Mouse (Mus musculus): Measurements from ENCODE around the gene Mta3. TPM values are rescaled to one million over a fixed set of nuclear protein-coding genes. Genes with fewer than 3 reads are reported as not detected.

Gene Mta3
- polyA plus RNA-seq, 1 experiment: 40.1 TPM

GRCm38 (mm10) chr17:83677370-83677769, 28.6 kb upstream of the Mta3 start:
- H3K27ac ChIP-seq (ENCODE audit: insufficient read depth, low read depth, low read length): no peak overlapping the region
- no peak for TF ChIP-seq CTCF (IDR thresholded peaks at IDR 0.05; ENCODE audit: extremely low read depth, insufficient read length, insufficient replicate concordance, low read depth, low read length)
- no peak for TF ChIP-seq POLR2A (IDR thresholded peaks at IDR 0.05; ENCODE audit: low read depth, low read length)
- WGBS: 87% methylated on average over 1 of the region's 1 CpGs

DNA sequence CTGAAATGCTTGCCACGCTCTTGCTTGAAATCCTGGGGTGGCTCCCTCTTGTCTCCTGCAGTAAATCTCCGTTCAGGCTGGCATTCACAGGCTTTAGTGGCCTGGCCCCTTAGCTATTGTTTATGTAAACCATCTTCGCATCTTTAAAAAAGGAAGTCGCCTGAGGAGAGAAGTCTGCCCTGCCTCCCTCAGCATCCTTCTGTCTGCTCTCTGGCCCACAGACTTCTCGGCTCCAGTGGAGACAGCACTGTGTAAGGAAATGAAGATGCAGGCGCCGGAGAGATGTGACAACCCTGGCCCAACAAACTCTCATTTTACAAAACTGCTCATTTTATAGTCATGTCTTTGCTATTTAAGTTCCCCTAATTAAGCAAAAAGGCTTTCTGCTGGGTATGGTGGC, 24.0 kb upstream of the Mta3 start:
- WGBS: 72% methylated on average over 7 of the region's 7 CpGs
- H3K27me3 ChIP-seq (ENCODE audit: control insufficient read depth, insufficient read depth, low read length): no peaks in the 10 kb centered on the region
- no peaks in the 10 kb centered on the region for H3K36me3 ChIP-seq (ENCODE audit: control insufficient read depth, insufficient read depth, low read length)
- H3K4me3 ChIP-seq (ENCODE audit: low read depth, low read length): no peak overlapping the region
- TF ChIP-seq POLR2A (IDR thresholded peaks at IDR 0.05; ENCODE audit: low read depth, low read length) (no peak), CTCF (IDR thresholded peaks at IDR 0.05; ENCODE audit: extremely low read depth, insufficient read length, insufficient replicate concordance, low read depth, low read length) (no peak)
- H3K4me1 ChIP-seq (ENCODE audit: control insufficient read depth, insufficient read depth, insufficient read length, low read length): no peaks in the 10 kb centered on the region
- no peak overlapping the region for H3K27ac ChIP-seq (ENCODE audit: insufficient read depth, low read depth, low read length)

More at GRCm38 (mm10) chr17:83677370-83677769, 28.6 kb upstream of the Mta3 start:
- Histone ChIP-seq H3K4me3 (ENCODE audit: low read depth, low read length) (no peak overlapping the region), H3K4me1 (ENCODE audit: control insufficient read depth, insufficient read depth, insufficient read length, low read length) (no peaks in the 10 kb centered on the region), H3K27me3 (ENCODE audit: control insufficient read depth, insufficient read depth, low read length) (no peaks in the 10 kb centered on the region), H3K36me3 (ENCODE audit: control insufficient read depth, insufficient read depth, low read length) (no peaks in the 10 kb centered on the region)

DNA sequence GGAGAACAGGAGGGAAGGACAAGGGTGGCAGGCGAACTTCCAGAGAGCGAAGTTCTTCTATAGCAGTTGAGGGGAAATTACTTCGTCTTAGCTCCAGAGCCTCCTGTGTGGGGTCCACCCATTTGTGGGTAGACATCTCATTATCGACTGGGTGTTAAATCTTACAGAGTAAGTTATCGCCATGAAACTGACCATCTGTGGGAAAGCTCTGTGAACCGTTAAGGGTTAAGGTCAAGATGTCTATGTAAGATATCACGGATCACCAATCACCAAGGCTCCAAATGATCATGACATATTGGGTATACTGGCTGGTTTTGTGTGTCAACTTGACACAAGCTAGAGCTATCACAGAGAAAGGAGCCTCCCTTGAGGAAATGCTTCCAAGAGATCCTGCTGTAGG, 21.5 kb upstream of the Mta3 start:
- Histone ChIP-seq H3K36me3 (ENCODE audit: control insufficient read depth, insufficient read depth, low read length) (no peaks in the 10 kb centered on the region), H3K4me1 (ENCODE audit: control insufficient read depth, insufficient read depth, insufficient read length, low read length) (no peaks in the 10 kb centered on the region), H3K27me3 (ENCODE audit: control insufficient read depth, insufficient read depth, low read length) (no peaks in the 10 kb centered on the region), H3K4me3 (ENCODE audit: low read depth, low read length) (no peak overlapping the region), H3K27ac (ENCODE audit: insufficient read depth, low read depth, low read length) (no peak overlapping the region)
- no peak for TF ChIP-seq CTCF (IDR thresholded peaks at IDR 0.05; ENCODE audit: extremely low read depth, insufficient read length, insufficient replicate concordance, low read depth, low read length)
- TF ChIP-seq POLR2A (IDR thresholded peaks at IDR 0.05; ENCODE audit: low read depth, low read length): no peak
- WGBS: 93% methylated on average over 7 of the region's 7 CpGs

GRCm38 (mm10) chr17:83690418-83690817, 15.5 kb upstream of the Mta3 start:
- Histone ChIP-seq H3K27me3 (ENCODE audit: control insufficient read depth, insufficient read depth, low read length) (no peaks in the 10 kb centered on the region), H3K27ac (ENCODE audit: insufficient read depth, low read depth, low read length) (no peak overlapping the region), H3K4me3 (ENCODE audit: low read depth, low read length) (no peak overlapping the region), H3K36me3 (ENCODE audit: control insufficient read depth, insufficient read depth, low read length) (no peaks in the 10 kb centered on the region), H3K4me1 (ENCODE audit: control insufficient read depth, insufficient read depth, insufficient read length, low read length) (no peaks in the 10 kb centered on the region)
- TF ChIP-seq CTCF (IDR thresholded peaks at IDR 0.05; ENCODE audit: extremely low read depth, insufficient read length, insufficient replicate concordance, low read depth, low read length) (no peak), POLR2A (IDR thresholded peaks at IDR 0.05; ENCODE audit: low read depth, low read length) (no peak)
- 75% methylated on average over 2 of the region's 2 CpGs for WGBS

- Histone ChIP-seq H3K27ac (ENCODE audit: insufficient read depth, low read depth, low read length) (no peak overlapping the region), H3K36me3 (ENCODE audit: control insufficient read depth, insufficient read depth, low read length) (no peaks in the 10 kb centered on the region), H3K27me3 (ENCODE audit: control insufficient read depth, insufficient read depth, low read length) (no peaks in the 10 kb centered on the region), H3K4me3 (ENCODE audit: low read depth, low read length) (no peak overlapping the region), H3K4me1 (ENCODE audit: control insufficient read depth, insufficient read depth, insufficient read length, low read length) (no peaks in the 10 kb centered on the region)
- TF ChIP-seq CTCF (IDR thresholded peaks at IDR 0.05; ENCODE audit: extremely low read depth, insufficient read length, insufficient replicate concordance, low read depth, low read length): no peak
- TF ChIP-seq POLR2A (IDR thresholded peaks at IDR 0.05; ENCODE audit: low read depth, low read length): no peak
- WGBS: 70% methylated on average over 4 of the region's 4 CpGs
Measured at GRCm38 (mm10) chr17:83691379-83691778, 14.6 kb upstream of the Mta3 start.

DNA sequence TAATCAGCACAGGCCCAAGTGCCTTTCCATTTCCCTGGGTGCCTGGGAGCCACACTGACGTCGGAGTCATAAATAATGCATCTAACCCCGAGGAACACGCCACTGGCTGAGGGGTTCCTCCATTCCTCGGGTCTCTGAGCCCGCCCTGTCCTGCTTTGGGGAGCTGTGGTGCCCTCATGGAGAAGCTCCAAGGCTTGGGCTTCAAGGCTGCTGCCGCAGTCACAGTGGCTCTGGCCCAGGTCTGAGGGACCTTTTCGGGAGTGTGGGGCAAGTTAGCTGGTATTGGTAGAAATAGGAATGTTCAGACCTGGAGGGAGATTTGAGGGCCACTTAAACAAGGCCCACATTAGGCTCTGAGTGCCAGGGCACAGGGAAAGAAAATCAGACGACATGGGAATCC, 12.0 kb upstream of the Mta3 start:
- Histone ChIP-seq H3K27ac (ENCODE audit: insufficient read depth, low read depth, low read length) (no peak overlapping the region), H3K4me1 (ENCODE audit: control insufficient read depth, insufficient read depth, insufficient read length, low read length) (peaks cover under 1% of the 10 kb centered on the region; the same call in 1 of the 2 replicates), H3K4me3 (ENCODE audit: low read depth, low read length) (no peak overlapping the region), H3K27me3 (ENCODE audit: control insufficient read depth, insufficient read depth, low read length) (no peaks in the 10 kb centered on the region), H3K36me3 (ENCODE audit: control insufficient read depth, insufficient read depth, low read length) (no peaks in the 10 kb centered on the region)
- 70% methylated on average over 9 of the region's 9 CpGs for WGBS
- TF ChIP-seq CTCF (IDR thresholded peaks at IDR 0.05; ENCODE audit: extremely low read depth, insufficient read length, insufficient replicate concordance, low read depth, low read length) (no peak), POLR2A (IDR thresholded peaks at IDR 0.05; ENCODE audit: low read depth, low read length) (no peak)

- no peaks in the 10 kb centered on the region for H3K36me3 ChIP-seq (ENCODE audit: control insufficient read depth, insufficient read depth, low read length)
- peaks cover 11% of the 10 kb centered on the region; the same call in 1 of the 2 replicates for H3K4me1 ChIP-seq (ENCODE audit: control insufficient read depth, insufficient read depth, insufficient read length, low read length)
- H3K4me3 ChIP-seq (ENCODE audit: low read depth, low read length): no peak overlapping the region
- H3K27me3 ChIP-seq (ENCODE audit: control insufficient read depth, insufficient read depth, low read length): no peaks in the 10 kb centered on the region
- 79% methylated on average over 2 of the region's 2 CpGs for WGBS
- TF ChIP-seq CTCF (IDR thresholded peaks at IDR 0.05; ENCODE audit: extremely low read depth, insufficient read length, insufficient replicate concordance, low read depth, low read length): no peak
- TF ChIP-seq POLR2A (IDR thresholded peaks at IDR 0.05; ENCODE audit: low read depth, low read length): no peak
- H3K27ac ChIP-seq (ENCODE audit: insufficient read depth, low read depth, low read length): no peak overlapping the region
Measured at GRCm38 (mm10) chr17:83695785-83696184, 10.2 kb upstream of the Mta3 start.
